Mouse (Mus musculus) embryonic fibroblast, embryonic 13.5 days (primary cell): ENCODE measurements around the gene Smyd1.

ENCODE experiments used
- CTCF ChIP-seq: IDR thresholded peaks from 2 replicates; pipeline ENCODE4 v1.5.1; 2011; ENCODE audit warnings: mild to moderate bottlenecking, control low read depth, low read length, moderate library complexity, borderline replicate concordance; ENCODE audit not compliant: insufficient read depth
- POLR2A ChIP-seq: IDR thresholded peaks from 2 replicates; pipeline ENCODE4 v1.6.1; 2011; ENCODE audit warnings: low read depth, mild to moderate bottlenecking, control low read depth, low read length, moderate library complexity

DNA sequence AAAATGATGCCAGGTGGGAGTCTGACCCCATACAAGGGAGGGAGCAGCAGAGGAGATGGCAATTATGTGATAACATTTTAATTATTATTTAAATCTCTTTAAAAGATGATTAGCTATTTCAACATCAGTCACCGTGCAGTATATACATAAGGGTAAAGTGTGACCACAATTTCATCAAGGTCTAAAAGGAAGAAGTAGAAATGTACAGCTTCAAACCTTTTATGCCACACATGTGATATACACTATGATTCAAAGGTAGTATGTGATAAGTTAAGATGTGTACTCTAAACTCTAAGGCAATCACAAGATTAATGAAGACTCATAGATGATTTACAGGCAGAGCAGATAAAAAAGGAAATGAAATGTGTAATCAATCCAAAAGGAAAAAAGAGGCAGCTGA, 141.4 kb downstream of the Smyd1 start:
- no peak for TF ChIP-seq CTCF
- TF ChIP-seq POLR2A = no peak
